Mouse (Mus musculus) brain, embryonic 14.5 days (tissue): ENCODE measurements around the gene Slc39a11.

Source experiments
- CTCF ChIP-seq: fragments of 200-500 bp; IDR thresholded peaks from 2 replicates; pipeline ENCODE4 v1.5.1; 2012; ENCODE audit warnings: inconsistent platforms, mild to moderate bottlenecking, moderate library complexity, borderline replicate concordance; ENCODE audit not compliant: insufficient read depth, insufficient read length; ENCODE audit errors: extremely low read depth
- POLR2A ChIP-seq: fragments of 200-500 bp; IDR thresholded peaks from 2 replicates; pipeline ENCODE4 v1.6.1; 2012; ENCODE audit warnings: mild to moderate bottlenecking, inconsistent platforms, borderline replicate concordance; ENCODE audit not compliant: poor library complexity, insufficient read depth, insufficient read length, severe bottlenecking; ENCODE audit errors: extremely low read depth

- no peak for TF ChIP-seq CTCF
- no peak for TF ChIP-seq POLR2A
Observed at GRCm38 (mm10) chr11:113290911-113291310, 359.0 kb downstream of the Slc39a11 start.
